Mouse (Mus musculus) urinary bladder, postnatal 4 days (tissue): Measurements from ENCODE around the gene Yipf1.

ENCODE experiments used
- DNase-seq, 2 experiments: peaks; one replicate each; pipeline ENCODE4 v3.0.0; 2021 to 2022; ENCODE audit warnings: low spot score in 2 of 2

Gene Yipf1

DNA sequence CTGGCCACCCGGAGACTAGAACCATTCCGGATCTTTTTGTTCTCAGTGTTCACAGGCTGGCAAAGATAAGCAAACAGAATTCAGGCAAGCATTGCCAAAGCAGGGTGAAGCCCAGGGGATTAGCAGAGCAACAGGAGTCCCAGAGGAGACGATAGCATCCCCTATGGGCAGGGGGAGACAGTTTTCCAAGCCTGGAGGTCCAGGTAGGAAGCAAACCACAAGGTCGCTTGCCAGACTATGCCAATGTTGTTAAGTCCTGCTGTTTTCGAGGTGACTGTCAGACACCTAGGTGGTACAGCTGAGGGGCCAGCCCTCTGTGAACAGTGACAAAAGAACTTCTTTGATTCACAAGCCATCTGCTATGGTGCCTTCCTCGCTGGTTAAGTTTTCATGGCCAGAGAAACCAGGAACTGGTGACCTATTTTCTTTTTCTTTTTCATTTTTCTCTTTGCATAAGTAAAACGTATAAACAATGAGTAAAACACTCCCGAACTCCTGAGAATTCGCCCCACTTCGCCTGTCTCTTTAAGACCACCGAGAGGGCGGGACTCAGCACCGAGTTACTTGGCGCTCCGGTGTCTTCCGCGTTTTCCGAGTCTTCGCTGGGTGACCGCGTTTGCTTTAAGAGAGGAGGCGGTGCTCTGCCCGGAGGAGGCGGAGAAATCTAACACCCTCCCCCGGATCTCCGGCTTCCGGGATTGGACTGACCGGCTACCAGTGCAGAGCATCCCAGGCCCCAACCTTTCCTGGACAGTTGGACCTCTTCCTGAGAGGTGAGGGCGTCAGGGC is at the start of gene Yipf1:
TSS of gene Yipf1 (plus strand) at position 674 of the 789 bp plus-strand sequence.
- peak; percentile 85 to 91 for DNase-seq

DNA sequence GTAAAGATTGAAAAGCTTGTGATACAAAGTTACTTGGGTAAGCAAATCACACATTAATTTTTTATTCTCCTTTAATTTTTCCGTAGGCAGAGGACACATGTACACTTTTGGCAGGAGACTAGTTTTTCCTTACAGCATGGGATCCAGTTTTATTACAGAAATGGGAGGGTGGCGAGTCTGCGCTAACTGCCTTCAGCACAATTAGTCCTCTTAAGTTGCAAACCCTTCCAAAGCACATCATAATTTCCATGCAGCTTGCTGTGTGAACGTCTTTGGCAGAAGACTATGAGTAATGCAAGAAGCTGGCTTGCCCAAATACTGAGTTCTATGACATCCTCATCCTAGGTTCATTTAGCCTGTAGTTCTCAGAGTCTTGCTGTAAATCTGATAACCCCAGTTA is 40.5 kb upstream of the Yipf1 start:
- no peak for DNase-seq

DNA sequence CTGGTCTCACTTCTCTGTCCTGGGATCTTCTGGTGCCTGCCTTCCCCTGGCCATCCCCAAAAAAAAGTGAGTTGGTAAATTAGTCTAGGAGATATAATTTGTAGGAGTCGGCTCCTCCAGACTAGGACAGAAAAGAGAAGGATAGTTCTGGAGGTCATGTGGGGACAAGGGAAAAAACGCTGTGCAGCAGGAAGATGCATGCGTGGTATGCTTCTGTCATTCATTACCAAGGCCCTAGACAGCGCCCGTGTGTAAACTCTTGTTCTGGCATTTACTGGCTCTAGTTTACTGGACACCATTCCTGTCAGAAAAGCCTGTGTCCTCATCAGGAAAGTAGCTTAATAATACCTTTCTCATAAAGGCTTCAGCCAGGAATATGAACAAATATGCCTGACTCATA is 39.7 kb upstream of the Yipf1 start:
- DNase-seq = no peak

DNA sequence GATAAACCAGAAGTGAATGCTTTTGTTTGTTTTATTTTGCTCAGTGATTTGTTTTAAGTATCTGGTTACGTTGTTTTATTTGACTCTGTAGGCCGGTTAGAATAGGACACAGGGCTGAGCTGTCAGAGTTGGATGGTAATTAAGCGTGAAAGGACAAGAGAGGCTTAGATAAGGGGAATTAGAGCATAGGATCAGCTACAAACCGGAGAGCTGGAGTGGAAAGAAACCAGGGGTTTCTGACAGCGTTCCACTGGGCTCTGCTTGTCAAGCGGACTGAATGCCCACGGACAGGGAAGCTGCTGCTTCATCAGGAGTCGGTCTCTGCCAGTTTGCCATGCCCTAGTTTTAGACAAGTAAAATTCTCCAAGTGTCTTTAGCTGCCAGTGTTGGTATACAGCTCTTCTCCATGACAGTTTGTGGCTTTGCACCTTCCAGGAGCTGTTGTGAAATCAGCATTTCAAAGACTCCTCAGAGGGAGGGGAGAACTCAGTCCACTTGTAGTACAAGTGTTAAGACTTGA is 35.9 kb upstream of the Yipf1 start:
- DNase-seq = no peak

DNA sequence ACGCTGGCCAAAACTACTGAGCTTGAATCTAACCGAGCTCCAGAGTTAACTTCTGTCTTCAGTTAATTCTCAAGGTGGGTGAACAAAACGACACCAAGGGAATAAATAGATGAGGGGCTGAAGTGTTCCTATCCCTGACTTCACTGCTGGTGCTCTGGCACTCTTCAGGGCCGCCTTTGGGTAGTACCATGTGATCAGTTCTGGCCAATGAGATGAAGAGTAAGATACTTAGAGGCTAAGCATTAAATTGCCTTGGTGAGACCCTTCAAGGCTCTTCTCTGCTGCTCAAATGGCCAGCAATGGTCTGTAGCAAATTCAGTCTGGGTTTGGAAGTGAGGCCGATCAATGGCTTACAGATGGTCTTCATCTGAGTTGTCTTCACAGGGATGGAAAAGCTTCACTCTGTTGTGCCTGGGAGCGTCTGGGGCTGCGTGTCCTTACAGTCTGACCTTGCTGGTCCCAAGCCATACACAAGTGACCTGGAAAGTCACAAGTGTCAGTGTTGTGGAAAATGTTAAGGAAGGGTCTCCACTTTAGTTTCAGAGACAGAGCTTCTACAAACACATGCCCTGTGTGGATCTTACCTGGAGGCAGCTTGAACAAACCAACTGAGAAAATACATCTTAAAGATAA is 33.2 kb upstream of the Yipf1 start:
- no peak for DNase-seq

DNA sequence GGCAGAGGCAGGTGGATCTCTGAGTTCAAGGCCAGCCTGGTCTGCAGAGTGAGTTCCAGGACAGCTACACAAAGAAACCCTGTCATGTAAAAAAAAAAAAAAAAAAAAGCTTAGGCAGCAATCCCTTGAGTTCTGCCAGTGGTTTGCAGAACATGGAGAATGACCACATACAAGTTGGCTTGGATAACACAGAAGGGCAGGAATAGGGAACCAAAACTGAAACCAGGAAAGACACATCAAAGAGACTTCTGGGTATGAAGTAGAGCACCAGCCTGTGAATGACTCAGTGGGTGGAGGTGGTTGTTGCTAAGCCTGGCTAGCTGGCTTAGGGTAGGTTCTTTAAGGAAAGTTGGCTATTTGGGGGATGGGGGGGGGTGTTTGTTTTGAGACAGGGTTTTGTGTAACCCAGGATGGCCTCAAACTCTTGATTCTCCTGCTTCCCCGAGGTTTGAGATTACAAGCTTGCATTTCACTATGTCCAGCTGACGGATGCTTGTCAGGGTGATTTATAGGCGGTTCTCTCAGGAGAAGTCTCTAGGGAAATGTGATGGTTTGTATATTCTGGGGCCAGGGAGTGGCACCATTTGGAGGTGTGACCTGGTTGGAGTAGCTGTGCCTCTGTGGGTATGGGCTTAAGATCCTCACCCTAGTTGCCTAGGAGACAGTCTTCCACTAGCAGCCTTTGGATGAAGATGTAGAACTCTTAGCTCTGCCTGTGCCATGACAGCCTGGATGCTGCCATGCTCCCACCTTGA is 28.5 kb upstream of the Yipf1 start:
- DNase-seq = no peak

DNA sequence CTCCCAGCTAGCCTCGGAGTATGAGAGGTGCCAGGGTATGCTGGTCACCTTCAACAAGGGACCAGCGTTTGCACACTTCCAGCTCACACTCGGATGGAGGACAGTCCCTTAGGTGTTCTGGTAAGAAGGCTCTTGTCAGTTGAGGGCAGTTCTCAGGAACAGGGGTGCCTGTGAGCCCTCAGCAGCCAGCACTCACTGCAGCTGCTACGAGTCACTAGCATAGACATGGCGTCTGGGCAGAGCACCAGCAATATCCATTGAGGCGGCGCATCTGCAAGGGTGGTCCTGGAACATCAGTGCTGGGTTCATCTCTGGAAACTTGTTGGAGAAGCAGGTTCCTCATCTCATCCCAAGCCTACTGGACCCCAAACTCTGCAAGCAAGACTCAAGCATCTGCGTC is 27.8 kb upstream of the Yipf1 start:
- DNase-seq = no peak

DNA sequence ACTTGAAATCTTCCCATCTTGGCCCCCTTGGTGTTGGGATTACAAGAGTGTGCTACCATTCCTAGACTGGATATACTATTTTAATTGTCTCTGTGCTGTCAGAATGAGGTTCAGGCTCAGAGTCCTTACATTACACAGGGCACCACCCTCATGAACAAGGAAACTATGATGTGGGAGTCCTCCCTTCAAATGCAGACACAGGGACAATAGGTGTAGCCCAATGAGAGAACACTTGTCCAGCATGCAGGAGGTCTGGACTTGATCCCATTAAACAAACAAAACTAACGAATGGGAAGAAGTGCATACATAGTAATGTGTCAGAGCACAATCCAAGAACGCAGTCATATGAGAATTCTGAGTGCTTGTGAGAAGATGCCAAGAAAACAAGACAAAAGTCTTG is 26.6 kb upstream of the Yipf1 start:
- no peak for DNase-seq

DNA sequence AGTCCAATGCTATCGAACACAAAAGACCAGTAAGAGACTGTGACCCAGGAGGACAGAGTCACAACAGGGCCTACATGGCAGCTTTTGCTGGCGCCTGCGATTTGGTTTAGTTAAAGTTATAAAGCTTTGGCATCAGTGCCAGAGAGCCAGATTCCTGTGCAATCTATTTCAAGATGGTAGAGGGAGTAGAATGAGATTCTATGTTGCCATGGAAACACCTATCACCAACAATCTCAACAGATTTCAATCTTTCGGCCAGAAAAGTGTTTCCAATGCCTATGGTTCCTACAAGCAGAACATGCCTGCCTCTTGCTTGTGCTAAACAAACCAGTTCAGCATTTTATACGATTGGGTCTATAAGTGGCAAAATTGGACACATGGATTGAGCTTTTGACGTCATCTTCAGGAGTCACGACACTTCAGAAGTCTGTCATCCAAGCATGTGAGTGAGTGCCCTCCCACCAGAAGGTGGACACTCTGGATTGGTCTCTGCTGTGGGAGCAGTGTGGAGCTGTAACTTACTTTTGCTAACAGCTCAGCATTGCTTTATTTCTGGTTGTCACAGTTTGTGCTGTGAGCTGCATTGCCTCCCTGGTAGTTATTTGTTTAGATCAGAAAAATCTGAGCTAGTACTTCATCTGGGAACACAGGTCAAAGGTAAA is 22.4 kb upstream of the Yipf1 start:
- no peak for DNase-seq

DNA sequence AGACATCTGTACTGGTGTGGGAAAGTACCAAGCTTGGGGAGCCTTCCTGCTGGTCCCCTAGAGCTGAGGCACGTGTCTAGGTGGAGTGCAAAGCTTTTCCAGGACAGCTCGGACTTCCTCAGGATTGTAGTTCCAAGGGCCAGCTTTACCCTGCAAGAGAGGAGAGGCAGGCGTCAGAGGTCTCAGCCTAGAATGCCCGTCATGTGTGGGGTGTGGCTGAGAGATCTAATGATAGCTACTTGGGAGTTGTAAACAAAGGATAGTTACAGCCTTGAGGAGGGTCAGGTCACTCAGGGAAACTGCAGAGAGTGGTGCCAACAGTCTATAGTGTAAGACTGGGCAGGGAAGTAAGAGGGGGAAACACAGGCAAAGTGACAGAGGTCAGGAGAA is 21.9 kb upstream of the Yipf1 start:
- no peak for DNase-seq

DNA sequence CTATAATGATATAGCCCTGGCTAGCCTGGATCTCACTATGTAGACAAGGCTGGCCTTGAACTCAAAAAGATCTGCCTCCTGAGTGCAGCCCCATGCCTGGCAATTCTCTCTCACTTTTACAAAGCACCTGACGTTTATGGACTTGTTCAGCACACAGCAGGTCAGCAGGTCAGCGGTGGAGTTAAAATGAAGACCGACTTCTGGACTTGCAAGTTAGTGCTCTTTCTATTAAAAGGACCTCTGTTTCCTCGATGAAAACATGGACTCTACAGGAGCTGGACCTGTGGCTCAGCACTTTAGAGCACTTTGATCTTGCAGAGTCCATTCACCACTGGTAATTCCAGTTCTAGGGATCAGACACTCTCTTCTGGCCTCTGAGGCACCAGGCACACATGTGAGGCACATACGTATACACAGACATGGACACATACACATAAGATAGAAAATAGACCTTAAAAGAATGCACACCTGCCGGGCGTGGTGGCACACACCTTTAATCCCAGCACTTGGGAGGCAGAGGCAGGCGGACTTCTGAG is 16.0 kb upstream of the Yipf1 start:
- no peak for DNase-seq

DNA sequence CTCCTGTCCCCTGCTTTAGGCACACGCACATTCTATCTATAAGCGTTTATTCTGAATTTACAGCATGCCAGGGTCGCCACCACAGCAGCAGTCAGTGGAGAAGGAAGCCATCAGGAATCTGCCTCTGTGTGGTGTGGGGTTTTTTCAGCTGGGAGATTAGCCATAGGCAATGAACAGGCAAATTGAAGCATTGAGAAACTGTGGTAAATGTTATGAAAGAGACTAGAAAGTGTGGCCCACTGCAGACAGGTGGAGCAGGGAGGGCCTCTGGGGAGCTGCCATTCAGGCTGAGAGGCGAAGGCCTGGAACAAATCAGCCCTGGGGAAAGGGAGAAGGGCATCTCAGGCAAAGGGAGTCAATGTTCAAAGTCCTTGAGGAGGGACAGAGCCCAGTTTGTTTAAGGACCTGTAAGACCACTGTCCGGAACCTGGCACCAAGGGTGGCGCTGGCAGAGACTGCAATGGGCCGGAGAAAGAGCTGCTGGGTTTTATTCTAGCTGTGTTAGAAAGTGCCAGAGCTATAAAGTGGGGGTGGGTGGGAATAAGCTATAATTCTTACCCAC is 14.3 kb upstream of the Yipf1 start:
- DNase-seq = no peak

DNA sequence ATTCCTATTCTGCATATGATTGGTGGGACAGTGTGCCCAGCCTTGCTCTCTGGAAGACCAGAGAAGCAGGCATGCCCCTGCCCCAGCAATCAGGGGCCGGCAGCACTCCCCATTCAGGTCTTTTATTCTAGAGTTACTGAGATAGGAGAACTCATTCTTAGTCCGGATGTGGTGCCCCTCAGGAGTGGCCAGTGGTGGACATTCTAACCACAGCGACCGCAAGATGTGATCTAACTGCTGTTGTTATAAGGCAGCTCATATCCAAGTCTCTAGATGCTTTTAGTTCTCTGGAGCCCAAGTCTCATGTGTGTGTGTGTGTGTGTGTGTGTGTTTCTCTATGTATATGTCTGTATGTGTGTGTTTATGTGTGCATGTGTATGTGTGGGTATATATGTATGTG is 13.8 kb upstream of the Yipf1 start:
- no peak for DNase-seq

DNA sequence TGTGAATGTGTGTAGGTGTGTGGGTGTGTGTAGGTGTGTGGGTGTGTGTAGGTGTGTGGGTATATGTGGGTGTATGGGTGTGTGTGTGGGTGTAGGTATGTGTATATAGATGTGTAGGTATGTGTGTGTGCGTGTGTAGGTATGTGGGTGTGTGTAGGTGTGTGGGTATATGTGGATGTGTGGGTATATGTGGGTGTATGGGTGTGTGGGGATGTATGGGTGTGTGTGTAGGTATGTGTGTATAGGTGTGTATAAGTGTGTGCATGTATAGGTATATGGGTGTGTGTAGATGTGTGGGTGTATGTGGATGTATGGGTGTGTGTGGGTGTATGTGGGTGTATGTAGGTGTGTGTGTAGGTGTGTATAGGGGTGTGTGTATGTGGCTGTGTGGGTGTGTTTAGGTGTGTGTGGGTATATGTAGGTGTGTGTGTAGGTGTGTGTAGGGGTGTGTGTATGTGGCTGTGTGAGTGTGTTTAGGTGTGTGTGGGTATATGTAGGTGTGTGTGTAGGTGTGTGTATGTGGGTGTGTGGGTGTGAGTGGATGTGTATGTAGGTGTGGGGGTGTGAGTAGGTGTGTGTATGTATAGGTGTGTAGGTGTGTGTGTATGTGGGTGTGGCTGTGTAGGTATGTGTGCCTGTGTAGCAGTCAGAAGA is 13.1 kb upstream of the Yipf1 start:
- no peak for DNase-seq

DNA sequence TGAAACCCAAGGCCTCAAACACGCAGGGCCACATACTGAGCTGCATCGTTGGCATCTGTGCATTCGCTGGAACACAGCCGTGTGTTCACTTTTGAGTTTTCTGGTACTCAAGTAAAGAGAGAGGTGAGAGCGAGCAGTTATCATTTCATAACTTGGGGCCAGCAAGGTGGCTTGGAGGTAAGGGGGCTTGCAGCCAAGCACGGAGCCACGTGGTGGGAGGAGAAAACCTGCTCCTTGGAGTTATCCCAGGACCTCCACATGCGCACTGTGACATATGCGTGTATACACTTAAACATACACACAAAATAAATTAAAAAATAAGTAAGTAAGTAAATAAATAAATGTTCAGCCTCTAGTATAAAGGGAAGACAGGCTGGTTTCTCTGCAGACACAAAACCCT is 11.9 kb upstream of the Yipf1 start:
- no peak for DNase-seq

DNA sequence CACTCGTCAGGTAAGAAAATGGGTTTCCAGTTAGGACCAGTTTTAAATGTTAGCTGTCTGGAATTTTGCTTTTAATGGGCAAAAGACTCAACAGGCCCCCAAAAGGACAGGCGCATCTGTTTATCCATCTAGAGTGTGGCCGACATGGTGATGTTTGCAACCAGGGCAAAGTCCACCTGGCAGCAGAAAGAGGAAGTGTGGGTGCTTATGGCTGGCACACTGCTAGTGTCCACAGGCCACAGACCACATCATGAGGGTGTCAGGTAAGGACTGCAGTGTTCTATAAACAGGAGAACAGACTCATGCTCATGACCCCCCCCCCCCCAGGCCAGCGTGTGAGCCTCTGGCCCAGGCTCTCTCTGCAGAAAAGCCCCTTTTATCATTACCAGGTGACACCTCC is 11.3 kb upstream of the Yipf1 start:
- no peak for DNase-seq

DNA sequence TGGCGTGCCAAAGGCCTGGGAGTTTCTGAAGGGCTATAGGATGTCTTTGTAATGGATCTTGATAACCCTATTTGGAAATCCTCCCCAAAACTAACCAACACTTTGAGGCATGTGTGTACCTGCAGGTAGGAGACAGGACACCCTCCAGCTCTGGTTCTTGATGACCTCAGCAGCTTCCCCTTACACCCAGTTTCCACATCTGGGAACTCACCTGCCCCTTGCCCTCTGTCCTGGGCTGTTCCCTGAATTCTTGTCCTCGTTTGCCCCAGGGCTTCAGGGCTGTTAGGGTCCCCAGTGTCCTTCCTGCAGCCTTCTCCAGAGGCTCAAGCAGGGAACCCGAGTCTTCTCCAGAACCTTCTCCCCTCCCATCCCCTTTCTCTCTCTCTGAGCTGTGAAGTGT is 10.6 kb upstream of the Yipf1 start:
- DNase-seq = no peak

DNA sequence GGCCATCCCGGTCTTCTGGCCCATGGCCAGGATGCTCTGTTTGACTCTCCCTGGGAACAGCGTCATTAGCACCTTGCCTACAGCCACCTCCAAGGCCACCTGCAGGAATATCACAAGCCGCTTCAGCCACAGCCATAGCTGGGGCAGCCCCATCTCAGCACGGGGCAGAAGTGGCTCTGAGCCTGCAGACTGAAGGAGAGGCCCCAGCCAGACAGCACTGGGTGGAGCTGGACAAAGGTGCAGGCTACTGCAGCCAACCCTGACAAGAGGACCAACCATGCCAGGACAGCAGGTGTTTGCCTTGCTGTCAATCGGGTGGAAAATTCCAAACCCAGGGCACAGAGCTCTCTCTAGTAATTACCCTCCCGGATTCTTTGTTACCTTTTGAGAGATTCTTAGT is 7.2 kb upstream of the Yipf1 start, which contains the start of gene Dio1:
TSS of gene Dio1 (minus strand) at position 204 of the 400 bp plus-strand sequence.
- DNase-seq = no peak

DNA sequence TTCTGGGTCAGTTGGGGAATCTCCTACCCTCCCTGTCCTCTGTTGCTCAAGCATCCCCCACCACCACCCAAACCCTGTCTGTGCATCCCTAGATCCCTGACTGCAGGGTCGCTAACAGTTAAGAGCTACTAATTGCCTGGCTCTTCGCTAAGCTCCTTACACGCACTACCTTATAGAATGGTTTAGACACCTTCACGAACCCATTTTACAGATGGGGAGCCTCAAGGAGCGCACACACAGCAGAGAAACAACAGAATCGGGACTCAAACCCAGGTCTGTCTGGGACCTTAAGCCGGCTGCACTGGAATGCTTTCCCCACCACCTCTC is 279 bp downstream of the Yipf1 start:
- DNase-seq = no peak

DNA sequence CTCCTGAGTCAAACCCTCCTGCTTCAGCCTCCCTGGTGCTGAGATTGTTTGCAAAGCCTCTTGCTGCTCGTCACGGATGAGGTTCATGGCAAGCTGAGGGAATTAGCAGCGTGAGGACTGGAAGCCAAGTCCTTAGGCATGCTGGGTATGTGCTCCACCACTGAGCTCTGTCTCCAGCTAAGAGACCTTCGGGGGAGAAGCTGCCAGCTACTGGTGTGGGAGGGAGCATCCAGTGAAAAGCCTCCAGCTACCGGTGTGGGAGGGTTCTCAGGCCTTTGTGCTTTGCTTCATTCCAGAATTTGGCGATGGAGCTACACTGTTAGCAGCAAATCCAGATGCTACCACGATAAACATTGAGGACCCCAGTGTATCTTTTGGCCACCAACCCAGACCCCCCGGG is 4.5 kb downstream of the Yipf1 start:
- no peak for DNase-seq

DNA sequence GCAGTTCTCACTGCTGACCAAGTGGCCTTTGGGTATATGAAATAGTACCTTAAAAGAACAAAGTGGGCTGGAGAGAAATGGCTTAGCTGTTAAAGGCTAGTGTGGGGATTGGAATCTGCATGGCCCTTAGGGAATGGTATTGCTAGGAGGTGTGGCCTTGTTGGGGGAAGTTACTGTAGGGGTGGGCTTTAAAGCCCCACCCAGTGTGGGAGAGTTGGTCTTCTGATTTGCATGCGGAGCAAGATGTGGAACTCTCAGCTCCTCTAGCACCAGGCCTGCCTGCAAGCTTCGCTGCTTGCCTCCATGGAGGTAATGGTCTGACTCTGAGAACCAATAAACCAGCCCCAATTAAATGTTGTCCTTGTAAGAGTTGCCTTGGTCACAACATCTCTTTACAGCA is 6.9 kb downstream of the Yipf1 start:
- no peak for DNase-seq
